Mouse (Mus musculus): ENCODE data around the gene Fndc7.
"Not testable (repeated sequence)": the region's sequence is repeated elsewhere in the genome, so short reads cannot be mapped to it uniquely, and the experiment has no call there.

Fndc7 gene

DNA sequence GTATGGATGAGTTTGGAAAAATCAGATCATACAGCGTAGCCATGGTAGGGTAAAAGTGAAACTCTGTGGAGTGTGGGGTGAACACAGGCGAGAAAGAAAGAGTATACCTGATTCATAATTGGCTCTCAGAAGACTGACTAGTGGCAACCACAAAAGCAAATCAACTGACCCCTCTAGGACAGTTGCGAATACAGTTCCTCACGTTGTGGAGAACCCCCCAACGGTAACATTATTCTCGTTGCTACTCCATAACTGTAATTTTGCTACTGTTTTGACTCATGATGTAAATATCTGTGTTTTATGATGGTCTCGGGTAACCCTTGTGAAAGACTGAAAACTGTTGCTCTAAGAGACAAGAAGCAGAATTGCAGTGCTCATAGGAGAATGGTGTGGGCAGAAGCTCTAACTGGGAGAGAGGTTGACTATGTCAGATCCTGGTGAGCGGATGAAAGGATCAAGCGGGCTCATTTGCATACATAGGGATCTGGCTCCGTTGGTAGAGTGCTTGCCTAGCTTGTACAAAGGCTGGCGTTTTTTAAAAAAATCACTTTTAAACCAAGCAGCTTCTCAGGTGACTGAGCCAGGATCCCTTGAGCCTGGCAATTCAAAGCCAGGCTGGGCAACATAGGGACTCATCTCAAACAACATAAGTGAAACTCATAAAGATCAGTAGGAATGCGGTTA, 2.7 kb downstream of the Fndc7 start:
- no peak for DNase-seq

- DNase-seq = no peak
Observed at GRCm38 (mm10) chr3:108885686-108886530, 3.9 kb downstream of the Fndc7 start.

GRCm38 (mm10) chr3:108884706-108885289, 5.0 kb downstream of the Fndc7 start:
- no peak for DNase-seq

GRCm38 (mm10) chr3:108883067-108883466, 6.7 kb downstream of the Fndc7 start:
- DNase-seq = no peak

GRCm38 (mm10) chr3:108881873-108882272, 7.9 kb downstream of the Fndc7 start:
- not testable (repeated sequence) for DNase-seq

DNA sequence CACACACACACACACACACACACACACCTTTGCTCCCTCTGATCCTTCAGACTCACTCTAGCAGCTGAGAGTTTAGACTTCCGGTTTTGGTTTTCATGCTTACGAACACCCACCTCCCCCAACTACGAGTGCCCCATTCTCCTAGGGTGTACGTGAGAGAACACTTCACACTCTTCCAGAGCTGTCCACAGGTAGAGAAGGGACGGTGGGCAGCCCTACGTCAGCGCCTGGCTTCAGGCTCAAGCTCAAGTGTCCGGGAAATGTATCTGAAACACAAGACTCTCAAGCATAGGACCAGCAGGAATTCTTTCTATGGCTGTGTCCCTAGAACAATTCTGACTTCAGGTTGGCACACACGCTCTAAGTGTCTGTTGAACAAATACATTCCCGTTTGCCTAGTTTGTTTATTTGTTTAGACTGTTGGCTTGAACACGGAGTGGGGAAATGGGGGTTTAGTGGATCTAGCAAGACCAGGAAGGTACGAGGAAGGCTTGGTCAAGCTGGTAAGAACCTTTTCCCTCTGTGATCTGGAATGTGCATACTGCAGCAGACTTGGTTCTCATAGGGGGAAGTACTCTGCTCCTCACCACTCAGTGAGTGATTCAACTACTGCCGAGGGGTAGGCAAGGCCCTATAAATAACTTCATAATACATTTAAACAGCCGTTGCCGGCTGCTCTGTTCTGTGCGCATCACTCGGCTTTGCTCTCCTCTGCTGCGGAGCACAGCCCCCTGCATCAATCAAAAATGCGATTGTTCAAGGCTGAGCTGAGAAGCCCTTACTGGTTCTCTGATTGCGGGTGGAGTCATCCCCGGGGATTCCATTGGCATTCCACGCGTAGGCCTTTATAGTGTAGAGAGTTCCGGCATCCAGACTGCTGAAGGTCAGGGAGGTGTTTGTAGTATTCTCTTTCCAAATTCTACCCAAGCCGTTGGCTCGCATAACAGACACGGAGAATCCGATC, 9.0 kb downstream of the Fndc7 start:
- peak in 1 of 2 experiments; percentile 11 for DNase-seq

- DNase-seq = no peak
Observed at GRCm38 (mm10) chr3:108879836-108880435, 9.9 kb downstream of the Fndc7 start.

DNA sequence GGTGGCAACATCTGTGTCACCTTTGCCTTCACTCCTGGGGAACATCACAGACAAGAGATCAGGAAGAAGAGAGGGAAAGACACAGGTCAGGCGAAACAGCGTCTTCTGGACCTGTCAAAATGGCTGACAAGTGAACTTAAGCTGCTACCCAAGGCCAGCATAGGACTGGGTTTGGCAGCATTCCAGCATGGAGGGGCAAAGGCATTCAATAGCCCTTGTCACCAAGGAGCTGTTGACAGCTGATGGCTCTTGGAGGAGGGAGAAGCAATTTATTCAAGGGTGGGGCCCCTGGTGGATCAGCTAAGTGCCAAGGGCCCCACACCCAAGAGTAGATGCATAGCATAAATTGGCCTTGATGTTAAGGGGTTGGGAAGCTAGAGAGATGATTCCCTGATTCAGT, 10.7 kb downstream of the Fndc7 start:
- DNase-seq = no peak

DNA sequence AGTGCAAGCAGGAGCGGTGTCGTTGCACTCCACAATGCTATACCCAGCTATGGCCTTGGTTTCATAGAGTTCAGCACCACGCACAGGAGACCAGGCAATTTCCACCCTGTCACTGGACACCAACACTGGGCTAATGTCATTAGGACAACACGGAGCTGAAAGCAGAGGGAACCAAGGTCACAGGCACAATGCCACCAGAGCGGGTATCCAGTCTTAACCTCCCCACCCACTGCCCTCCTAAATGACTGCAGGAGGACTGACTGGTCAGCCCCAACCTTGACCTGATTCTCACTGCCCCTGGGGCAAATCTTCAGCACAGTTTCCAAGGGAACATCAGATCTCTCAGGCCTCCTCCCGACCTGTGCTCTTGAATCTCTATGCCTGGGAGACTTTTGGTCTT, 19.2 kb downstream of the Fndc7 start:
- DNase-seq = no peak

GRCm38 (mm10) chr3:108867449-108867848, 22.4 kb downstream of the Fndc7 start:
- DNase-seq = no peak

DNA sequence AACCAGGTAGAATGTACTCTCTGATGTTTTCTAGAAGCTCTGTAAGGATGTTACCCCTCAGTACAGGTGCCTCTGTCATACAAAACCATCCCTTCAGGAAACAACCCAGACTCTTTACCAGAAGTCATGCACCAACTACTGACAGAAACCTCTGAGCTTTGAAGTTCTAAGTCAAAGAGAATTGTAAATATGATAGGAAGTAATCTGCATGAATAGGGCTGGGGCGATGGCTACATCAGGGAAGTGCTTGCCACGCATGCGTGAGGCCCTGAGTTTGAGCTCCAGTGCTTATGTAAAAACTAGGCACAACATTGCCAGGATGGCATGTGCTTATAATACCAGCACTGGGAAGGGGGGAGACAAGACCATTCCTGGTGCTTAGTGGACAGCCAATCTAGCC, 24.1 kb downstream of the Fndc7 start:
- DNase-seq = no peak

DNA sequence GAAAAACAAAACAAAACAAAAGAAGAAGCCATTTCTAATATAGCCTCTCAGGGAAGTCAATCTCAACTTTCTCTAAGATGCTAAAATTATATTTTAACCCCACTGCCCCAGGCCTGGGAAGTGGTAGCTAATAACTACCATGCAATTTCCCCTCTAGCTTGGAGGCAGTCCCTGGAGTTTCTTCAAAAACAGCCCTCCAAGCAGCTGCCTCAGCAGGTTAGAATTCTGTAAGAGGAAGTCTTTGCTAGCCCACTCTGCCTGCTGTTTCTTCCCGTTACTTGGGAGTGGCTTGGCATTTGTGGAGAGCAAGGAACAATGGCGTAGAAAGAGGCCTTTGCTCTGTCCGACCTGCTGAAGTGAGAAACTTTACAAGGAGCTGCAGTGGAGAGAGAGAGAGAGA, 24.7 kb downstream of the Fndc7 start:
- DNase-seq = no peak

GRCm38 (mm10) chr3:108863091-108863490, 26.7 kb downstream of the Fndc7 start:
- DNase-seq = no peak

DNA sequence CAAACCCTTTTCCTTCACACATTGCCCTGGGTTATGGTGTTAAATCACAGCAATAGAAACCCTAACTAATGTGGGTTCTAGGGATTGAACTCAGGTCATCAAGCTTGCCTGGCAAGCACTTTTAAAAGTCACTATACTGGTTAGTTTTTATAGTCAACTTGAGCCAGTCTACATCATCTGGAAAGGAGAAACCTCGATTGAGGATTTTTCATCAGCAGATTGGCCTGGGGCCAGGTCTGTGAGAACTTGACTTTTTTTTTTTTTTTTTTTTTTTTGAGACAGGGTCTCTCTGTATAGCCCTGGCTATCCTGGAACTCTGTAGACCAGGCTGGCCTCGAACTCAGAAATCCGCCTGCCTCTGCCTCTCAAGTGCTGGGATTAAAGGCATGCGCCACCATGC, 27.5 kb downstream of the Fndc7 start:
- not testable (repeated sequence) for DNase-seq

DNA sequence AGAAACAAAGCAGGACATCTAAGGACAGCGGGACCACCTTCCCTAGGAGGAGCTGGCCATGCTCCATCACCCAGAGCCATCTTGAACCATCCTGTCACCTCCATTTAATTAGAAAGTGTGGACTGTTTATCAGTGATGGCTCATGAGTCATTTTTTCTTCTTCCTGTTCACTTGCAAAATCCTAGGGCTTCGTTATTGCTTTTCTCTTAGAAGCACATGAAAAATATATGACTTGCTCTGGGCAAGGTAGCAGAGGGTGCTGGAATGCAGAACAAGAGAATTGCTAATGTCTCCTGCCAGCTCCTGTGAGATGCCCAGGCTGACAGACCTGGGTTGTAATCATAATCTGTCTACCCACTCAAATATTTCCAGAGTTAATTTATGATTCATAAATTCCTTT, 29.0 kb downstream of the Fndc7 start:
- DNase-seq = no peak

GRCm38 (mm10) chr3:108858231-108858770, 31.5 kb downstream of the Fndc7 start:
- no peak for DNase-seq

- no peak for DNase-seq
Observed at GRCm38 (mm10) chr3:108857714-108858113, 32.1 kb downstream of the Fndc7 start.

GRCm38 (mm10) chr3:108857124-108857470, 32.7 kb downstream of the Fndc7 start:
- no peak for DNase-seq

DNA sequence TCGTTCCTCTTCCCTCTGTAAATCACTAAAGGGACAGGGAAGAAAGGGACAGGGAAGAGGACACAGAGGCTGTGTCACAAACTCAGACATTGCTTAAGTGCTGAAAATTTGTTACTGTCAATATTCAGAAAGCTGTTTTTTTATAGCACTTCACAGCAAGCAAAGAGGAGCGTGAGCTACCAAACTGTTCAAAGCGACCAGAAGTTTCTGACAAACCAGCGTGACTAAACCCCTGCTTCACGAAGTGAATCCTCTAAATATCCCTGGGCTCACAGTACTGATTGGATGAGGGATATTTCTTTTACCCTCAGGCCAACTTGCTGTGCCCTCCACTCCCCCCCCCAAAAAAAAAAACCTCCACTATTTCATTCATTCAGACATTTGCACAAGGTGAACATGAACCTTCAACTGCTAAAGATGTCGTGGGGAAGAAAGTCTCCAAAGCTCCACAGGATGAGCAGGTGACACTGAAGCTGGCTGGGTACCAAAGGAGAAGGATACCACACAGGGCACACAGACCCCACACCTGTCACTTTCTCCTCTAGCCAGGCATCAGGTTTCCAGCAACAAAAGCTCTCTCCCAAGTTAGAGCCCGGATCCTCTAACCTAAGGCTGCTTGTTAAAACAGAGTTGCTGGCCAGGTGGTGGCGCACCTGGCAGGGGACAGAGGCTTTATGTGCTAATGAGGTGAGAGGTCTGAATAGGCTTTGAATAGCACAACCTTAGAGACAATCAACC, 33.3 kb downstream of the Fndc7 start:
- peak; percentile 60 to 70 for DNase-seq

DNA sequence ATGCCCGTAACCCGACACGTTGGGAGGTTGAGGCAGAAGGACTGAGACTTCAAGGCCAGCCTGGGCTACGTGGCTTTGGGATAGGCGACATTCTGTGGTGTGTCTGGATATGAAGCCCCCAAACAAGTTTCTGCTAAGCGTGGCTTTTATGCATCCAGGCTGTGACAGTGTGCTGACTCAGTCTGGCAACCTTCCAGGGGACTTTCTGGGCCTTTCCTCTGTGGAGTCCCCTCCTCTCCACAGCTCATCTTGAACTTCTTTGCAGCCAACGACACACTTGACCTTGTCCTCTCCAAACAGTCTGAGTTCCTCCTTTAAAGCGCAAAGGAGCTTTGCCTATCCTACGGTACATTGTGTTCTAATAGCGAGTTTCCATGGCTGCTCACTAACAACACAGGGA, 33.9 kb downstream of the Fndc7 start:
- no peak for DNase-seq

GRCm38 (mm10) chr3:108855371-108855770, 34.4 kb downstream of the Fndc7 start:
- DNase-seq = no peak
